Mouse (Mus musculus): Measurements from ENCODE around the gene Mcm7.
"Not testable (repeated sequence)": the region's sequence is repeated elsewhere in the genome, so short reads cannot be mapped to it uniquely, and the experiment has no call there.

Gene Mcm7

DNA sequence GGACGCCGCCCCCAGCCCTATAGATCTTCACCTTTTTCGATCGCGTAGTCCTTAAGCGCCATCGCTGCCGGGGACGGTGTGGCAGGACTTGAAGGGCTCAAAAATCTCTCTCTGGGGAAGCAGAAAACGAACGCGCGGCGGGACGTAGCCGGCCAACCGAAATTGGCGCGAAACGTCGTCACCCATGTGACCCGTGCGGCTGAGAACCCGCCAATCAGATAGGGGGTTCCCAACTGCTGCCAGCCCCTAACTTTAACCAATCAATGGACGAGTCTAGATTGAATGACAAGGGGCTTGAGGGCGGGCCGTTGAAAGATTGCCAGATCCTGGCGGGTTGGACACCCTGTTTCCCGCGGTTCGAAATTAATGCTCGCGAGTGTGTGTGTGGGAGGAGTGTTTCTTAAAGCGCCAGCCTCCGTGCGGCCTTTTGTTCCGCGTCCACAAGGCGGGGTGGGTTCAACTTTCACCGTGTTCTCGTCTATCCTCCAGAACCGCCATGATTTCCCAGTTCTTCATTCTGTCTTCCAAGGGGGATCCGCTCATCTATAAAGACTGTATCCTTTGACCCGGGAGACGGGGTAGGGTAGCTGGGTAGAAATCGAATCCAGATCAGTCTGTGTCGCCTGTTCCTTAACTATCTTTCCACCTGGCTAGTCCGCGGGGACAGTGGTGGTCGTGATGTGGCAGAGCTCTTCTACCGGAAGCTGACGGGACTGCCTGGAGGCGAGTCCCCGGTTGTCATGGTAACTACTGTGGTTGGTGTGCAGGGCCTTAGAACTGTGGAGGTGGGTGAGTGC is at the start of gene Mcm7, which contains the start of gene Ap4m1:
Gene Mcm7 (minus strand): TSS at position 728 of the 797 bp plus-strand sequence.
Gene Ap4m1 (plus strand): TSS at position 308 of the 797 bp plus-strand sequence.
- DNase-seq (ENCODE audit: low read depth, low spot score), result peak; percentile 97

DNA sequence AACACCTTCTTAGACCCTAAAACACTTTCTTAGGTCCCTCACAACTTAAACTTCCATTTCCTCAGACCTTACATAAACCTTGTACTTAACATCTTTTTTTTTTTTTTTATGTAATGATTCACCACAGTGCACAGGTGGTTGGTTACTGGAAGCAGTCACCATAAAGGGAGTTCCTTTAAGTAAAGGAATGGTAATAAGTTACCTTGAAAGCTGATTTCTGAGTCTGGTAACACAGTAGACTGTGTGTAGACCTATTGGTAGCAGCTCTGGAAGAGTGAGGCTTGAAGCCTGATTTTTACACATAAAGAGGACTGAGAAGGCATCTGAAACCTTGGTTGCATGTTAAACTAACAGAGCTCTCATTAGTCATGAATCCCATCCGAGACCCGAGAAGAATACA is 47.6 kb upstream of the Mcm7 start:
- DNase-seq (ENCODE audit: low read depth, low spot score), result no peak

DNA sequence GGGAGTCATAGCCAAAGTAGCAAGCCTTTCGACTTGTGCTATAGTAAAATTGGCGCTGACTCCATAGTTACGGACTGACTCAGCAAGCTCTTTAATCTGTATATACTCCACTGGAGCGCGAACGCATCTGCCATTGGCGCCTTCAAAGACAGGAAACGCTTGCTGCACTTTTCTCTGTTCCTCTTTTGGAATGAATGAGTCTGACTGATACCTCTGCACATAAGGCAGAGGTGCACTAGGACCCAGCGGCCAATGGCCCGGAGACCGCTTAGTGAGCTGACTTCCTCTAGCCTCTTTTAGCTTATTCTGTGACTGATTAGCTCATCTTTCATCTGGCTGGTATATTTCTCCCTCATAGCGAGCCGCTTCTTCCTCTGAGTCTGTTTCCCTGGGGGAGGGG is 44.4 kb upstream of the Mcm7 start:
- not testable (repeated sequence) for DNase-seq (ENCODE audit: low read depth, low spot score)

DNA sequence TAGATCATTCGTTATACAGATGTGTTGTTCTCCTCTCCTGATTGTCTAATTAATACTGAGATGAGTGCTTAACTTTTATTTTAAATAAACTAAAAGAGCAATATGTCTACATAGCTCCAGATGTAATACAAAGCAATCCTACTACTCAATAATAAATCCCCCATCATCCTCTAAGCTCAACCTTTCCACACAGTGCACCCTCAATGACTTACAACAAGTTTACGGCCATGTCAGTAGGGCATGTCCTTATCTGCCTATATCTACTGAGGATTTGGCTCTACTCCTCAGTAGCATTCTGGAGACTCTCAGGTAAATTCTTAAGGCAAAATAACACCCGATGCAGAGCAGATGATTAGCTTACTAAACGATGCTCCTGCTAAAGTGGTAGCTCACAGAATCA is 35.7 kb upstream of the Mcm7 start:
- no peak for DNase-seq (ENCODE audit: low read depth, low spot score)

DNA sequence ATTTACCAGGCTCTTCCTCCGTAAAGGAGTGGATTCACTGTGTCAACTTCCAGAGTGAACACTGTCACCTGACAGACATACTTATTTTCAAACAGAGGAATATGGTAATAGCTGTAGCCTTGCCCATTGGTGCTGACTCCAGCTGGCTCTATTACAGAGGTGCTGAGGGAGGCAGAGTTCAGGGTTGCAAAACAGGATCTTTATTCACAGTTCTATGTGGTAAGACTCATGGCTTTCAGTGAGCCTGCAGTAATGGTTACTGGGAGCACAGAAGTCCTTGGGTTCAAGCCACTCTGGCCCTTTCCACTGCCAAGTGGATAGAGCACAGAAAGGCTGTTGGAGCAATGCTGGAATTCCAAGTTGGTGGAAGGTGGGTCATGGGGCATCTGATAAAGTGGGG is 35.0 kb upstream of the Mcm7 start:
- no peak for DNase-seq (ENCODE audit: low read depth, low spot score)

DNA sequence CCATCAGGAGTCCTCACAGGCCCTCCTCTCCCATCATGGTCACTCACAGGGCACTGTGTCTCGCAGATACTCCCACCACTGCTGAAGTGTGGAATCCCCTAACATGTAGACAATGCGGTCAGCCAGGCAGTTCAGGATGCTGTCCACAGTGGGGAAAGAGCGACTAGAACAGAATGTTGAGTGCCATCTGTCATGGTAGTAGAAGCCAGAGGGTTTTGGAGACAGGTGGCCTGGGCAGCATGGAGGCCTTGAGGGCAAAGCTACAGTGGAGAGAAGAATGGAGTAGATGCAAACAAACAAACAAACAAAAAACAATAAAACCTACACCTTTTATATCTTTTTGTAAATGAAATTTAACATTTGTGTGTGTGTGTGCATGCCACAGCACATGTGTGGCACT is 29.9 kb upstream of the Mcm7 start:
- no peak for DNase-seq (ENCODE audit: low read depth, low spot score)

DNA sequence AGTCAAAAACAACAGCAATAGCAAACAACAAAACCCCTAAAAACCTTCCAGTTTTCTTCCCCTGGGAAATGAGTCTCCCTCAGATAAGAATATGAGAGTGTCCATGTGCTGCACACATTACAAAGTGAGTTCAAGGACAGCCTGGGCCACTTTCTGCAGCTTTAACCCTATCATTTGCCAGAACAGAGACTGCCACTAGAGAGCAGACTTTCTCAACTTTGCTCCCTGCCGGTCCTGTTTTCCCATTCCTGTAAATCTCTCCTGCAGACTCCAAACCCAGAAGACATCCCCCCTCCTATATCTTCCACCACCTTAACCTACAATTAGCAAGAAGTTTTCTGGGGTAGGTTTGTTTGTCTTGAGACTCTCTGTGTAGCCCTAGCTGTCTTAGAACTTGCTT is 27.4 kb upstream of the Mcm7 start:
- no peak for DNase-seq (ENCODE audit: low read depth, low spot score)

DNA sequence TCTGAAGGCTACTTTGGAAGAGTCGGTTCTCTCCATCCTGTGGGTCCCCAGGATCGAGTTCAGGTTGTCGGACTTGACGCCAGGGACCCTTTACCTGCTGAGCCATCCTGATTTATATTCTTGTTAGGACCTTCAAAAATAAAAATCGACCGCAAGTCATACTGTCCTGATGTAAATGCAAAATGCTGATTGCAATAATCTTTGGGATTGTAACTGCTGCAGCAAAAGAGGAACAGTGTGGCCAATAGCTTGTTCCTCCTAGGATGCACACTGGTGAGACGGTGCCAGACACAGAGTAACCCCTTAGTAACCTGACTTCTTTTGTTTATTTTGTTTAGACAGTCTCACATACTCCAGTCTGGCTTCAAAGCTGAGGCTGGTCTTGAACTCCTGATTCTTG is 23.2 kb upstream of the Mcm7 start:
- no peak for DNase-seq (ENCODE audit: low read depth, low spot score)

DNA sequence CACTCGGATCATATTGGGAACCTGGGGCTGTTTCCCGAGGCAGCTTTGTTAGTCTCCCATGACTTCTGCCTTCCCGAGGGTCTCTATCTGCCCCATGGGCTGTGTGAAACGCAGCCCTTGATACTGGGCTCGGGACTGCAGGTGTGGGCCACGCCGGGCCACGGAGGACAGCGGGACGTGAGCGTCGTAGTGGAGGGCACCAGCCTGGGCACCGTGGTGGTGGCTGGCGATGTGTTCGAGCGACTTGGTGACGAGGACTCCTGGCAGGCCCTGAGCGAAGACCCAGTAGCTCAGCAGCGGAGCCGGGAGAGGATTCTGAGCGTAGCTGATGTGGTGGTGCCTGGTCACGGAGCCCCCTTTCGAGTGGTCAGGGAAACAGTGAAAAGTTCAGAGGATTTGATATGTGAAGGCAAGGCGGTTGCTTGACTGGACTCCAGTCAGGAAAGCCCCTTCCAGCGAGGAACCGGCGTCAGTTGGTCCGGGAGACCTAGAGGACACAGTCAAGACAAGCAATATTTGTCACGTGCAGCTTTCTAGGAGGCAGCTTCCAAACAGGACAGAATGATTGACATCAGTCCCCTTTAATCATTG is 22.6 kb upstream of the Mcm7 start:
- DNase-seq (ENCODE audit: low read depth, low spot score), result no peak

DNA sequence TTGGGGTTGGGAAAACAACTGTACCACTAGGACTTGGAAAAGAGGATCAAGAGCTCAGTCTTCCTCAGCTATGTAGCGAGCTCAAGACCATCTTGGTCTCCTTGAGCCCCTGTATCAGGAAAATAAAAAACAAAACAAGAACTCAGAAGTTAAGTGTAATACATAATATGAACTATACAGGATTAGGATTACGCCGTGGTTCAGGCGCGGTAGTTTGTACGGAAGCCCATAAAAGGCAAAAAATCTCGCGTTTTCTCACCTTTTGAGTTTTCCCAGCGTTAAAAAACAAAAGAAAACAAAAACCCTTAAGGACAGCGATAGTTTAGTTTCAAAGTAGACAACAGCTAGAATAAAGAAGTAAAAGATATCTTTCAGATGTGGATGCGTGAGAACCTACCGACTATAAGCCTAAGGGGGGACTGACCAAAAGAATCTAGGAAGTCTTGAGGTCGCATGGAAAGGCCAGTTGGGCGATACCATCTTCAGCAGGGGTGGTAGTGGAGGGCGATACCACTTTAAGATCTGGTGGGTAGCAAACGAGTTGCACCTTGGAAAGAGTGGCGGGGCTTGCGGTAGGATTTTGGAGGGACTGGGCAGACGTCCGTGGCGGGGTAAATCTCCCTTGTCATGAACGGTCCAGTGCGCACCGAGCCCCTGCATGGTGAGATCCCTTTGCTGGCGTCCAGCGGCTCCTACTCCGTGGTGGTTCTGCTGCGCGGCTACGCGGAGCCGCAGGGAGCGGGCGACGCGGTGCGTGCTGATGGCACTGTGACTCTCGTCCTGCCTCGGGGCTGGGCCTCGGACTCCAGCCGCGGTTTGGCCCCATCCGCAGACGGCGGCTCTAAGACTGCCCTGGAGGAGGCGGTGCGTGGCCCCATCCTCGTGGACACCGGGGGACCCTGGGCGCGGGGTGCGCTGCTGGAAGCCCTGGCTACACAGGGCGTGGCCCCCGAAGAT is 21.8 kb upstream of the Mcm7 start, which contains the start of gene Mblac1:
Gene Mblac1 (plus strand): TSS at position 544 of the 957 bp plus-strand sequence.
- DNase-seq (ENCODE audit: low read depth, low spot score), result peak; percentile 92

DNA sequence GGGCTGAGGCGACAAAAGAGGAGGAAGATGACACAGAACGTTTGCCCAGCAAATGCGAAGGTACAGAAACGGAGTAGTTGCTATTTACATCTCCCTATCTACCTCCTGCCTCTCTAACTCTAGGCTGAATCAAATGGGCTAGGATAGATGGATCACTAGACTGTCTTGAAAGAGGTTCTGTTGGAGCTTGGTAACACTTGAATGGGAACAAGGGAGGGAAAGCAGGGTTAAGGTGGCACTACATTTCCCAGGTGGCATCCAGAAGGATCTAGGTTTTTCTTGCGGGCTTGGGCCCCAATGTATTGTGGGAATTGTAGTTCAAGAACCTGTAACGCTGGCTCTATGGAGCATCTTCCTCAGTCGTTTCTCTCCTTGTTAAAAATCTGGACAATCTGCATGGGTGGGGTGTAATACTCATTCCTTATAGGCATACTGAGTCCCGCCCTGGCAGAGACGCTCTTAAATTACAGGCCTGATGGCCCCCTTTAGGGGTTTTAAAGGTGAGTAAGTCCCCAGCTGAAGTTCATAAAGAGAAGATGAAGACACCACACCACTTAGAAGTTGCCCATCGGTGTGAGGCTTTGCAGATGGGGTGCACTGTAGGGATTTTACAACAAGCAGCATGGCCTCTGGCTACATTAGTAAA is 15.6 kb upstream of the Mcm7 start:
- peak; percentile 94 for DNase-seq (ENCODE audit: low read depth, low spot score)

DNA sequence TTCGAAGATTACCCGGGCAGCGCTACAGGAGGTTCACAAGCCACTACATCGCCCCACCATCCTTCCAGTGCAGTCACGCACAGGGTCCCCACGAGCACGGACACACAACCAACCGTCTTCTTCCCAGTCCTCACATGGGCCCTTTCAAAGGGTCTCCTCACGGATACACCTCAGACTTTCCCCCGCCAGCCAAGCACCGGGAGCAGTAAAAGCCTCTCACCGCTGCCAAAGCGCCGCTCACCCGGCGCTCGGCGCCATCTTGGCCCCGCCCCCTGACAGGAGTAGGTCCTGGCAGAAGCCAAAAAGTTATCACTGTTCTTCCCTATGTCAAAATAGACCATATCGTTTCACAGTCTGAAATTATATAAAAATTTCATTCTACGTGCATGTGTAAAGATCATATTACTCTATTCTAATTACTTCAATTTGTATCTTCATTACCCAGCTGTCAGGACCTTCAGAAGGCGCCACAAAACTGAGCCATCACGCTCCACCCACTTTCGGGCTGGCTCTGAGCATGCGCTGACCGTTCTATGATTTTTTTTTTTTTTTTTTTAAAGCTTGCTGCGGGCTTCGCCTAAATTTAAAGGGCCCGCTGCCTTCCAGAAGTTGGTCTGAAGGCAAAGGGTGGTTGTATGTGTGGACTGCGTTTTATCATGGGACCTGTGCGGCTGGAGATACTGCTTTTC is 14.9 kb upstream of the Mcm7 start, which contains the start of the genes Taf6 and Cnpy4:
Gene Taf6 (minus strand): TSS at position 502 of the 689 bp plus-strand sequence.
Gene Cnpy4 (plus strand): TSS at position 536 of the 689 bp plus-strand sequence.
- DNase-seq (ENCODE audit: low read depth, low spot score), result peak; percentile 86

DNA sequence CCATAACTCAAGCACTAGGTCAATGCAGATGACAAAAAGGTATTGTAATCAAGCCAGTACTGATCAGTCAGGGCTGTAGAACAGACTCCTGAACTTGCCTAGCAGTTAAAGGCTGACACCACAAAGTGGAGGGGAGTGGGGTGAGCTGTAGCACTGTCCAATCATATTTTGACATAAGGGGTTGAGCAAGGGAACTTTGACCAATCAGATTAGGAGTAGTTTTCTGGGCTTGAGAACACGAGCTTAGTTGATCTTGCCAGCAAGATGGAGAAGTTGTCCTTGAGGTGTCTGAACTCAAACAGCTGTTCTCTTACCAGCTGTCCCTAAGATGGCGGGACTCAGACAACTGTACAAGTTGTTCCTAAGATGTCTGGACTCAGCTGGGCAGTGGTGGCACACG is 995 bp upstream of the Mcm7 start:
- no peak for DNase-seq (ENCODE audit: low read depth, low spot score)

DNA sequence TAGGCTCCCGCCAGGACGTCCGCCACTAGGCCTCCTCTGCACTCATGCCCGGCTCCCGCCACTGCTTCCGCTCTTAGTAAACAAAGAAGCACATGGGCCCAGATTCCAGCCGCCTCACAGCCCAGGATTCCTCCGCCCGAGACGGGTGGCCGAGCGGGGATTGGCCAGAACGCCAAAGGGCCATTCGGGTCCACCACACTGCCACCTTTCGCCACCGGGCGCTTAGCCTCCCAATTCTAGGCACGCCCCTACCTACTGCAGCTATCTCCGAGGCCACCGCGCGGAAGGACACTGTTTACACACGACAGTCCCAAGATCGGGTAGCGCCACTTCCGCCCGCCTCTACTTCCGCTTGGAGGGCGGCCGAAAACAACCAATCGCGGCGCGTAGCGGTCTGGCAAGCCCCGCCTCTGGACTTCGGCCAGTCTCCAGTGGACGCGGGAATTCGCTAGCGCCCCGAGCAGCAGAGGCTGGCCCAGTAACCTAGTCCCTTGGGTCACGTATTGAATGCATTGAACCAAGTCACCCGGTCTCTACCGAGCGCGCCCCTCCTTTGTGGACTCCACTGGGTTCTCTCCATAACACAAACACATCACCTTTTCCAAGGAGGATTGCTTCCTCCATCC is 1.2 kb downstream of the Mcm7 start:
- peak; percentile 94 for DNase-seq (ENCODE audit: low read depth, low spot score)

DNA sequence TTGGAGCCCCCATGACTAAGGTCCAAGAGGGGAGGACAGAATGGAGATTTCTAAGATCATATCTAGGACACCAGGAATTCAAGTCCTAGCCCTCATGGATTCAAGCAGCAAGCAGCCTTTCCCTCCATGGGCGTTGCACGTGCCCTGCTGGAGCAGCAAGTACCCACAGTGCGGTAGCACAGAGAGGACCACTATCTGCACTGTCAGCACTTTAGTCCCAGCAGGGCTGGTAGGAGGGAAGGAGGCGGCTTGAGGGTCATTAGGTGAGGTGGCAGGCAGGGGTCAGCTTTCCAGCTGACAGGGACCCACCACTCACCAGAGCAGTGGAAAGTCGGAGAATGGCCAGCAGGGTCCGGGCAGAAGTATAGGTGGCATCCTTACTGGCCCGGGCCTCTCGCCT is 6.6 kb downstream of the Mcm7 start:
- DNase-seq (ENCODE audit: low read depth, low spot score), result no peak

DNA sequence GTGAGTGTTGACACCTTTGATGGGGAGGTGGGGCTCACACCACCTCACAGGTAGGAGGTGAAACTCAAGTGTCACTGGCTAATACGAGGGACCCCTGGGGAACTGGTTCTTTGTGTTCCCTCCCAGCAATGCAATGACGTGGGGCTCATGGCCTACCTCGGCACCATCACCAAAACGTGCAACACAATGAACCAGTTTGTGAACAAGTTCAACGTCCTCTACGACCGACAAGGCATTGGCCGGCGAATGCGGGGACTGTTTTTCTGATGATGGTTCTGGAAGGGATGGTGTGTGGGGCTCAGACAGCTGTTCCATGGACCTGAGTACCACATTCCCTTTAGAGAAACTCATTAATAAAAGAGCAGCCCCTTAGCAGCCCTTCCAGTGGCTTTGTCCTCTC is 8.6 kb downstream of the Mcm7 start:
- no peak for DNase-seq (ENCODE audit: low read depth, low spot score)

DNA sequence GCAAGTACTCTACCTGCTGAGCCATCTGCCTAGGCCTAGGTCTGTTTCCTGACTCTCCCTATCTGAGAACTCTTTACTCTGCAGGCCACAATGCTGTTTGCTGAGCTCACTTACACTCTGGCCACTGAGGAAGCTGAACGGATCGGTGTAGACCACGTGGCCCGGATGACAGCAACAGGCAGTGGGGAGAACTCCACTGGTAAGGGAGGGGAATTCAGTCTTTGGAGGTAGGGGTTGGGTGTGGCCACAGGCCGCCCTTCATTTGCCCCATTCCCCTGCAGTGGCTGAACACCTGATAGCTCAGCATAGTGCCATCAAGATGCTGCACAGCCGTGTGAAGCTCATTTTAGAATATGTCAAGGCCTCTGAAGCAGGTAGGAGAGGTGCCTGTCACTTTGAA is 9.2 kb downstream of the Mcm7 start:
- no peak for DNase-seq (ENCODE audit: low read depth, low spot score)

DNA sequence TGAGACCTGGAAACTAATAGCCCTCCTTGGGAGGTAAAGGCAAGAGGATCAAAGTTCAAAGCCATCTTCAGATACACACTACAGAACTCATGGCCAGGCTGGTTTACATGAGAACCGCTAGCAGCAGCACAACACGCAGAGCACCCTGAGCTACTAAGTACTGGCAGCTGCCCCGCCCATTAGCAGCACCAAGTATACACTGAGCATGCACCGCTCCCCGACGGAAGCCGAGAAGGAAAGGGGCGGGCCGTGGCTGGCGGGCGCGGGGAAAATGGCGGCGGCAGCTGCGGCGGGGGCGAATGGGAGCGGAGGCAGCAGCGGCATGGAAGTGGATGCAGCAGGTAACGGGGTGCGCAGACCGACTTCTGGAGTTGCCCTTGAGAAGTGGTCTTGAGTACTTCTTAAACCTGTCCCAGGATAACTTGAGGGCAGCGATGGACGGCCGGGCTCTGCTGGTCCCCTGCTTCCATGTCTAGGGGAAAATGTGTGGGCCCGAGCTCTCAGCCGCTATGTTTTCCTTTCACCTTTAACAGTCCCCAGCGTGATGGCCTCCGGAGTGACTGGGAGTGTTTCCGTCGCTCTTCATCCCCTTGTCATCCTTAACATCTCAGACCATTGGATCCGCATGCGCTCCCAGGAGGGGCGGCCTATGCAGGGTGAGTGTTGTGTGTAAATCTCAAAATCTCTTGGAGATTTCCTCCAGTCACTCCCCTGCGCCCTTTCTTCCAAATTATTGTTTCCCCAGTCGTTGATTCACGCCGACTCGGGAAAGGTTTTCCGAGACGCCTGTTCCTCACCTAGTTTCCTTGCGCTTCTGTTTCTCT is 11.2 kb downstream of the Mcm7 start, which contains the start of gene Cops6:
Gene Cops6 (plus strand): TSS at position 230 of the 824 bp plus-strand sequence.
- DNase-seq (ENCODE audit: low read depth, low spot score), result peak; percentile 90

DNA sequence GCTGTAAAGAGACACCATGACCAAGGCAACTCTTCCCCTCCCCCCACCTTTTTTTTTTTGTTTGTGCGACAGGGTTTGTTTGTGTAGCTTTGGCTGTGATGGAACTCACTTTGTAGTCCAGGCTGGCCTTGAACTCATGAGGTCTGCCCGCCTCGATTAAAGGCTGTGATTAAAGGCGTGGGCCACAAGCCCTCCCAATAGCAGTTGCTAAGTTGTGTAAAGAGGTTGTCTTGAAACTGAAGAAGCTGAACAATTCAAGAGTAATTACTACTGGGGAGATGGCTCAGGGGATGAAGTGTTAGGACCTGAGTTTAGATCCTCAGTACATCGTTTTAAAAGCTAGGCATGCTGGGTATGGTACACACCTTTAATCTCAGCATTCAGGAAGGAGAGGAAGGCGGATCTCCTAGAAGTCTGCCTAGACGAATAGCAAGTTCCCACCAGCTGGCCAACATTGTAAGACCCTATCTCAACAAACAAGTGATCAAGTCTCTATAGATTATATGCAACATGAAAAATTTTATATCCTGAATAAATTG is 11.9 kb downstream of the Mcm7 start:
- DNase-seq (ENCODE audit: low read depth, low spot score), result no peak

Measured in telencephalon, adult 2 months (tissue).